Mouse (Mus musculus) G1E (cell line): Measurements from ENCODE around the gene Gm15294. TPM values are rescaled to one million over a fixed set of nuclear protein-coding genes. Genes with fewer than 3 reads are reported as not detected.

ENCODE experiments used
- ATAC-seq: 2 replicates; pipeline ENCODE4 v1.8.0; 2016; ENCODE audit warnings: mild to moderate bottlenecking; ENCODE audit not compliant: insufficient number of reproducible peaks, poor library complexity, low FRiP score, severe bottlenecking; ENCODE audit errors: extremely low read depth
- DNase-seq: peaks from one replicate; pipeline ENCODE4 v3.0.0; 2012; ENCODE audit warnings: low spot score
- H3K27me3 ChIP-seq: 2 replicates; pipeline ENCODE4 v1.6.1; 2012; ENCODE audit warnings: mild to moderate bottlenecking, low read length, inconsistent platforms; ENCODE audit not compliant: insufficient read depth
- H3K36me3 ChIP-seq: replicated peaks from 2 replicates; pipeline ENCODE3; 2012; ENCODE audit warnings: mild to moderate bottlenecking, inconsistent platforms
- H3K4me1 ChIP-seq: 2 replicates; pipeline ENCODE4 v1.6.1; 2012; ENCODE audit warnings: low read depth, low read length, inconsistent platforms, mixed read lengths; ENCODE audit not compliant: insufficient read depth
- H3K4me3 ChIP-seq: 2 replicates; pipeline ENCODE4 v1.5.1; 2012; ENCODE audit warnings: low read depth, mild to moderate bottlenecking, inconsistent platforms, low read length, moderate library complexity, mixed read lengths
- H3K9me3 ChIP-seq: replicated peaks from 2 replicates; pipeline ENCODE4 v1.6.1; 2012; ENCODE audit warnings: inconsistent platforms
- CTCF ChIP-seq: IDR thresholded peaks from 2 replicates; pipeline ENCODE4 v1.5.1; 2012; ENCODE audit warnings: low read depth, low read length, inconsistent platforms, mixed read lengths
- GATA1 ChIP-seq: IDR thresholded peaks from 2 replicates; pipeline ENCODE4 v1.6.1; 2012; ENCODE audit warnings: borderline replicate concordance, low read length, inconsistent platforms, mixed read lengths
- GATA2 ChIP-seq: IDR thresholded peaks from 2 replicates; pipeline ENCODE4 v1.6.1; 2012; ENCODE audit warnings: low read depth, low read length, inconsistent platforms, borderline replicate concordance
- POLR2AphosphoS5 ChIP-seq: IDR thresholded peaks from 2 replicates; pipeline ENCODE4 v1.6.1; 2012; ENCODE audit warnings: low read depth, low read length, inconsistent platforms; ENCODE audit not compliant: insufficient replicate concordance
- TAL1 ChIP-seq: conservative IDR thresholded peaks from 2 replicates; pipeline ENCODE4 v1.6.1; 2012; ENCODE audit warnings: low read depth, low read length, inconsistent platforms, mixed read lengths
- polyA plus RNA-seq: library from polyadenylated mRNA; stranded (reverse); fragments of >175 nt; gene quantifications from 2 replicates; pipeline ENCODE4 v1.2.3, GENCODE M21; 2012
- total RNA-seq, 2 experiments: library from RNA; stranded (forward) in 1 of 2; stranded (reverse) in 1 of 2; fragments of 200-1000 nt in 1 of 2; fragments of >200 nt in 1 of 2; fragmentation: Nextera tagmentation in 1 of 2; gene quantifications; 2 replicates each; pipeline ENCODE4 v1.2.3; 2014 to 2017

Gm15294 gene
- total RNA-seq (2014; fragmentation: Nextera tagmentation): not detected in 2 replicates
- not detected in 2 replicates for total RNA-seq (2017)
- polyA plus RNA-seq: not detected in 2 replicates

- Histone ChIP-seq H3K4me3 (no peak within 1 kb of the TSS), H3K9me3 (no peaks in the 10 kb centered on the region), H3K36me3 (no peaks in the 10 kb centered on the region), H3K27me3 (no peaks in the 10 kb centered on the region), H3K4me1 (no peaks in the 10 kb centered on the region)
- TF ChIP-seq TAL1 (no peak), POLR2AphosphoS5 (no peak), GATA1 (no peak), CTCF (no peak), GATA2 (no peak)
- DNase-seq (no peak), ATAC-seq (no peak)
Observed at GRCm38 (mm10) chrX:141875135-141875534, at the start of gene Gm15294. Gene Gm15294 (minus strand): TSS chrX:141875235.

GRCm38 (mm10) chrX:141884336-141885048, 9.5 kb upstream of the Gm15294 start:
- ATAC-seq (no peak), DNase-seq (no peak)
- Histone ChIP-seq H3K4me3 (no peak overlapping the region), H3K36me3 (no peaks in the 10 kb centered on the region), H3K4me1 (no peaks in the 10 kb centered on the region), H3K27me3 (no peaks in the 10 kb centered on the region), H3K9me3 (no peaks in the 10 kb centered on the region)
- no peak for TF ChIP-seq GATA2
- TF ChIP-seq POLR2AphosphoS5: no peak

DNA sequence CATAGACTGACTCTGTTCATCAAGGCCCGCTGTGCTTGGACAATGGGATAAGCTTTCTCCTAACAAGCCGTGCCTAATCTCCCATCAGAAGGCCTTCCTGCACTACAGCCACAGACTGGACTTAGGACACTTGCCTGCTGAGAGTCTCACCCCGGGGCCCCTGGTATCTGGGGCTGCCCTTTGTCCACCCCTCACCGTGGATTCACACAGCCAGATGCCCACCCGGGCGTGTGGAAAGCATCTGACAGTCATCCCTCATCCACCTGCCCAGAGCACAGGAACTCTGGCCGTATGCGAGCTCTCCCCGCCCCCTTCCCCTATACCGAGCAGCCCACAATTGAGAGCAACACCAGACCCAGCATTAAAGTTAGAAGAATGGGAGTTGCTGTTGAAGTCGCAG, 1.0 kb downstream of the Gm15294 start:
- no peak for DNase-seq
- no peaks in the 10 kb centered on the region for H3K36me3 ChIP-seq
- no peaks in the 10 kb centered on the region for H3K27me3 ChIP-seq
- H3K4me3 ChIP-seq: no peak overlapping the region
- ATAC-seq: no peak
- no peaks in the 10 kb centered on the region for H3K9me3 ChIP-seq
- no peak for TF ChIP-seq TAL1
- TF ChIP-seq POLR2AphosphoS5: no peak
- TF ChIP-seq GATA2: no peak
- no peak for TF ChIP-seq GATA1
- TF ChIP-seq CTCF: no peak
- no peaks in the 10 kb centered on the region for H3K4me1 ChIP-seq

DNA sequence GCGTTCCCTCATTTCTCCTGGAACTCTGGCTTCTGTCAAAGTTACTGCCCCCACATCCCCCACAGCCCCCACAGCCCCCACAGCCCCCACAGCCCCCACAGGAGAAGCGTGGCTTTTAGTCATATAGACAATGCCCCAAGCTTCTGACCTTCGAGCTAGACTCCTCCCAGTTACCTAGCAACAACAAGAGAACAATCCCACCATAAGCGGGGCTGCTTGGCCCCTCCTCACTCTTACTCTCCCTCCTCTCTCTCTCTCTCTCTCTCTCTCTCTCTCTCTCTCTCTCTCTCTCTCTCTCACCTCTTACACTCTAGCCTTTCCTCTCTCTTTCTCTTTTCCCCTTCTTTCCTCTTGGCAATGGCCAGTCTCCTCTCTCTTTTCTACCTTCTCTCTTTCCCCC, 1.4 kb downstream of the Gm15294 start:
- Histone ChIP-seq H3K4me1 (no peaks in the 10 kb centered on the region), H3K4me3 (no peak overlapping the region), H3K9me3 (no peaks in the 10 kb centered on the region), H3K36me3 (no peaks in the 10 kb centered on the region), H3K27me3 (no peaks in the 10 kb centered on the region)
- no peak for TF ChIP-seq TAL1
- no peak for TF ChIP-seq POLR2AphosphoS5
- TF ChIP-seq CTCF: no peak
- no peak for TF ChIP-seq GATA1
- no peak for TF ChIP-seq GATA2
- DNase-seq: no peak
- ATAC-seq: no peak

DNA sequence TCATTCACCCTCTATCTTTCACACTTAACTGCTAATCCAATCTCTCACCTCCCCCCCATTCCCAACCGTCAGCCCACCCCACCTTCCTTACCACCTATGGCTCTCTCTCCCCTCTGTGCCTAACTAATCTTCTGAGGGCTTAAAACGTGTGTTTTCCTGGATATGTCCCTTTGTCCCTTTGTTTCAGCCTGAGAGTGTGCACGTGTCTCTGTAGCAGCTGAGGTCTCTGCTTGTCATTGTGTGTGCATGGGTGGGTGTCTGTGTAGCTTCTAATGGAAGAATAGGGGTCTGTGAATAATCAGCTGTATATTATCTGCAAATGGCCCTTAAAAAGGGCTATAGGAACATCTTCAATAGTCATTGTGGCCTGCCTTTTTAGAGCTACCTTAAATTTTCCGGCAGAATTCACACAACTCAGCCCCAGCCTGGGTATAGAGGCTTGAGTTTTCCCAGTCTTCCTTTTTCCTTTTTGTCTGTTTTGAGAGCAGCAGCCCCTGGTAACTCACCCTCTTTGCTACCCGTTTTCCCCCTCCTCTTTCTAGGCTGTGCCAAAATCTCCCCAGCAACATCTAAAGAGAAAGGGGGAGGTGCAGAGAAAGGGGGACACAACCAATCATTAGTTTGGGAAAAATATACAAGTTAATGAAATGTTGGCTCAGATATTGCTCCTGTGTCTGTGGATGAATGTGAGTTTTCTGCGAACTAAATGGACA, 19.2 kb downstream of the Gm15294 start:
- H3K4me3 ChIP-seq: no peak overlapping the region
- no peaks in the 10 kb centered on the region for H3K27me3 ChIP-seq
- ATAC-seq (no peak), DNase-seq (no peak)
- H3K36me3 ChIP-seq: no peaks in the 10 kb centered on the region
- TF ChIP-seq POLR2AphosphoS5 (no peak), TAL1 (no peak), CTCF (no peak), GATA1 (no peak), GATA2 (no peak)
- no peaks in the 10 kb centered on the region for H3K9me3 ChIP-seq
- no peaks in the 10 kb centered on the region for H3K4me1 ChIP-seq

Other genes starting within 250 kb of the Gm15294 start
- gene Irs4, start 150.0 kb downstream of the Gm15294 start, total RNA-seq (2014; fragmentation: Nextera tagmentation): not detected in 2 replicates
- under 0.01 TPM in 1 of 2 replicates, not detected in the other for gene Irs4, start 150.0 kb downstream of the Gm15294 start, total RNA-seq (2017)
- gene Irs4, start 150.0 kb downstream of the Gm15294 start, polyA plus RNA-seq: not detected in 2 replicates